In genomic region chr3:122916191-122916680, GRCm38 (mm10) we compare ENCODE assay signal across 51 mouse cellular contexts. TPM values are rescaled to one million over a fixed set of nuclear protein-coding genes. Genes with fewer than 3 reads are reported as not detected.
"Had no signal": no experiment of that assay in that cellular context is flagged by ENCODE, and none has a peak within 500 bp of the region (broad histone marks: within the 10 kb centered on the region; RNA-seq: fewer than 3 reads in every experiment).

No protein-coding gene starts in this region.

- DNase-seq: heart, postnatal 10 days; heart, postnatal 36 days; heart, postnatal 4 days; kidney, adult 11 months; kidney, adult 18-20 months; kidney, adult 2 months; kidney, adult 8-10 months; kidney, adult 9 months; kidney, postnatal 10 days; kidney, postnatal 14 days; kidney, postnatal 25 days; kidney, postnatal 36 days; kidney, postnatal 4 days; layer of hippocampus, adult 9-11 months; layer of hippocampus, postnatal 36 days had no signal

RNA-seq across cellular contexts. Expression of gene Gm10959, which starts 2.9 kb away (rescaled TPM):
- total RNA-seq: heart, postnatal 10 days; heart, postnatal 25 days; heart, postnatal 36 days; heart, postnatal 4 days; hematopoietic stem cell, adult 5-6 weeks; hindbrain, postnatal 0 days; layer of hippocampus, adult 18-20 months; layer of hippocampus, adult 2 months; layer of hippocampus, adult 8-10 months; layer of hippocampus, postnatal 10 days; layer of hippocampus, postnatal 14 days; layer of hippocampus, postnatal 25 days; layer of hippocampus, postnatal 36 days; left cerebral cortex, adult 18-20 months; left cerebral cortex, adult 2 months had no signal
- polyA plus RNA-seq: heart, embryonic 10.5 days; heart, embryonic 11.5 days; heart, embryonic 12.5 days; heart, embryonic 13.5 days; heart, embryonic 14.5 days; heart, embryonic 15.5 days; heart, embryonic 16.5 days; heart, postnatal 0 days; hindbrain, embryonic 10.5 days; hindbrain, embryonic 11.5 days; hindbrain, embryonic 12.5 days; hindbrain, embryonic 13.5 days; hindbrain, embryonic 14.5 days; hindbrain, embryonic 15.5 days; hindbrain, embryonic 16.5 days; hindbrain, postnatal 0 days; inflammation-experienced regulatory T-cells, adult 6 months; intestine, embryonic 14.5 days; intestine, embryonic 15.5 days; intestine, embryonic 16.5 days; intestine, postnatal 0 days; kidney, adult 2 months; kidney, embryonic 14.5 days; kidney, embryonic 15.5 days; kidney, embryonic 16.5 days; kidney, postnatal 0 days; large intestine, adult 2 months had no signal

RNA-seq across cellular contexts. Expression of gene Fabp2, which starts 21.4 kb away (rescaled TPM):
- total RNA-seq: heart, postnatal 10 days; heart, postnatal 25 days; heart, postnatal 36 days; heart, postnatal 4 days; hematopoietic stem cell, adult 5-6 weeks; hindbrain, postnatal 0 days; layer of hippocampus, adult 18-20 months; layer of hippocampus, adult 2 months; layer of hippocampus, adult 8-10 months; layer of hippocampus, postnatal 10 days; layer of hippocampus, postnatal 14 days; layer of hippocampus, postnatal 25 days; layer of hippocampus, postnatal 36 days; left cerebral cortex, adult 18-20 months; left cerebral cortex, adult 2 months had no signal
- polyA plus RNA-seq: heart, embryonic 12.5 days; heart, embryonic 13.5 days; heart, embryonic 14.5 days; heart, postnatal 0 days; hindbrain, embryonic 10.5 days; hindbrain, embryonic 11.5 days; hindbrain, embryonic 12.5 days; hindbrain, embryonic 13.5 days; hindbrain, embryonic 14.5 days; hindbrain, embryonic 15.5 days; hindbrain, embryonic 16.5 days; hindbrain, postnatal 0 days; inflammation-experienced regulatory T-cells, adult 6 months; kidney, adult 2 months; kidney, embryonic 14.5 days had no signal
